Mouse (Mus musculus) CH12.LX (cell line): ENCODE measurements around the gene Klf15.

ENCODE experiments used
- CTCF ChIP-seq, 2 experiments: IDR thresholded peaks in 1 of 2; conservative IDR thresholded peaks in 1 of 2; 2 replicates each; pipeline ENCODE4 v1.5.1; 2011 to 2012; ENCODE audit warnings: low read depth in 2 of 2, low read length in 2 of 2, improper control_type of control experiment in 1 of 2, inconsistent platforms in 1 of 2, mild to moderate bottlenecking in 1 of 2, moderate library complexity in 1 of 2
- E2F4 ChIP-seq: IDR thresholded peaks from 2 replicates; pipeline ENCODE4 v1.6.1; 2011; ENCODE audit warnings: low read depth, low read length, improper control_type of control experiment; ENCODE audit not compliant: insufficient replicate concordance
- EP300 ChIP-seq: IDR thresholded peaks from 2 replicates; pipeline ENCODE4 v1.6.1; 2011; ENCODE audit warnings: low read length, improper control_type of control experiment
- HCFC1 ChIP-seq: IDR thresholded peaks from 2 replicates; pipeline ENCODE4 v1.6.1; 2012; ENCODE audit warnings: low read depth, mild to moderate bottlenecking, inconsistent platforms, low read length, improper control_type of control experiment
- IRF4 ChIP-seq: IDR thresholded peaks from 2 replicates; pipeline ENCODE4 v1.6.1; 2014; ENCODE audit warnings: low read depth, mild to moderate bottlenecking, inconsistent platforms, low read length, improper control_type of control experiment
- JUND ChIP-seq: conservative IDR thresholded peaks from 2 replicates; pipeline ENCODE4 v1.6.1; 2011; ENCODE audit warnings: low read depth, low read length, improper control_type of control experiment
- POLR2A ChIP-seq: IDR thresholded peaks from 2 replicates; pipeline ENCODE4 v1.6.1; 2011; ENCODE audit warnings: low read depth, mild to moderate bottlenecking, improper control_type of control experiment, low read length
- RCOR1 ChIP-seq: conservative IDR thresholded peaks from 2 replicates; pipeline ENCODE4 v1.6.1; 2012; ENCODE audit warnings: low read depth, mild to moderate bottlenecking, inconsistent platforms, low read length, improper control_type of control experiment
- USF1 ChIP-seq: IDR thresholded peaks from 2 replicates; pipeline ENCODE4 v1.6.1; 2014; ENCODE audit warnings: low read depth, mild to moderate bottlenecking, inconsistent platforms, low read length, improper control_type of control experiment

DNA sequence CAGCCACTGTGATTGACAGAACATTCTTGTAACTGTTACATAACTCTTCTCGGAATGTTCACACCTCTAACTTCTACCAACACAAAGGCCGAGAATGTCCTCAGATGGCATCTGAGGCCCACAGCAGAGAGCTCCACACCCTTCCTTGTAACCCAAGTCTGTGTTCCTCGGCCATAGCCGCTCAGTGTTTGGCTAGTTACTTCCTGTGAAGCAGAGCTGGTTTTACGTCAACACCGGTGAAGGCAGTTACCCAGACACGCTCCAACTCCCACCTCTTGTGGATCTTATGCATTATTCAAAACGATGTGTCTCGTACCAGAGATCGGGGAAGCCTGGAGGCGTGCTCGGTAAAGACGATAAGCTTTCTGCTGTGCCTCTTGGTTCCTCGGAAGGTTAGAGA is 32.5 kb upstream of the Klf15 start:
- TF ChIP-seq RCOR1 (no peak), JUND (no peak), E2F4 (no peak), EP300 (no peak), USF1 (no peak), HCFC1 (no peak), IRF4 (no peak), POLR2A (no peak), CTCF (conservative IDR thresholded peaks at IDR 0.05 in 1 of 2, IDR thresholded peaks at IDR 0.05 in 1 of 2; ENCODE audit: low read depth in 2 of 2, low read length in 2 of 2) (no peak)
